Mouse (Mus musculus) neural tube, embryonic 13.5 days (tissue): ENCODE data around the gene Atp6v0a1. TPM values are rescaled to one million over a fixed set of nuclear protein-coding genes. Genes with fewer than 3 reads are reported as not detected.

ENCODE experiments used
- ATAC-seq: fragments of 200-750 bp; cut with Nextera tagmentation; 2 replicates; pipeline ENCODE4 v1.8.0; 2017; ENCODE audit warnings: low read depth, mild to moderate bottlenecking, moderate TSS enrichment, moderate library complexity
- H3K27ac ChIP-seq: fragments of 300-500 bp; sonication (generic); replicated peaks from 2 replicates; pipeline ENCODE4 v1.5.1; 2015; ENCODE audit warnings: moderate library complexity, mild to moderate bottlenecking, inconsistent platforms
- H3K27me3 ChIP-seq: fragments of 300-500 bp; sonication (generic); 2 replicates; pipeline ENCODE4 v1.6.1; 2015; ENCODE audit warnings: mild to moderate bottlenecking, inconsistent platforms
- H3K36me3 ChIP-seq: fragments of 300-500 bp; sonication (generic); 2 replicates; pipeline ENCODE4 v1.6.1; 2015; ENCODE audit warnings: mild to moderate bottlenecking, inconsistent platforms
- H3K4me1 ChIP-seq: fragments of 300-500 bp; sonication (generic); replicated peaks from 2 replicates; pipeline ENCODE4 v1.6.1; 2015; ENCODE audit warnings: inconsistent platforms
- H3K4me2 ChIP-seq: fragments of 300-500 bp; sonication (generic); 2 replicates; pipeline ENCODE4 v1.6.1; 2015; ENCODE audit warnings: inconsistent platforms, mild to moderate bottlenecking, moderate library complexity
- H3K4me3 ChIP-seq: fragments of 300-500 bp; sonication (generic); 2 replicates; pipeline ENCODE4 v1.5.1; 2015; ENCODE audit warnings: mild to moderate bottlenecking, inconsistent platforms
- H3K9ac ChIP-seq: fragments of 300-500 bp; sonication (generic); 2 replicates; pipeline ENCODE4 v1.6.1; 2015; ENCODE audit warnings: moderate library complexity, mild to moderate bottlenecking, inconsistent platforms
- H3K9me3 ChIP-seq: fragments of 300-500 bp; sonication (generic); 2 replicates; pipeline ENCODE4 v1.6.1; 2016; ENCODE audit warnings: inconsistent platforms
- WGBS: fragments of 180-500 bp; shearing (Covaris S2); methylation state at CpG from one replicate; pipeline ENCODE4 v1.1.7; 2015; 5-methylcytosine and 5-hydroxymethylcytosine counted together
- polyA plus RNA-seq: library from polyadenylated mRNA; unstranded; fragments of >200 nt; fragmentation: Nextera tagmentation; extraction: Ambion mirVana; gene quantifications from 2 replicates; pipeline ENCODE4 v1.2.1, GENCODE M21; 2015

The Atp6v0a1 gene
- polyA plus RNA-seq: 111 and 121 TPM in 2 replicates

- Histone ChIP-seq H3K9me3 (no peaks in the 10 kb centered on the region), H3K27me3 (peaks cover 4% of the 10 kb centered on the region; the same call in 1 of the 2 replicates), H3K36me3 (peaks cover 17% of the 10 kb centered on the region), H3K4me1 (peaks cover 37% of the 10 kb centered on the region), H3K9ac (peak within 1 kb of the TSS; percentile 92), H3K4me2 (peak within 1 kb of the TSS; percentile 64), H3K27ac (peak within 1 kb of the TSS; percentile 94), H3K4me3 (peak within 1 kb of the TSS; percentile 77)
- ATAC-seq: peak; percentile 100
- WGBS: under 1% methylated on average over 44 of the region's 44 CpGs
Observed at GRCm38 (mm10) chr11:101009046-101009887, at the start of gene Atp6v0a1. TSS of gene Atp6v0a1 (plus strand) at chr11:101009452.

GRCm38 (mm10) chr11:100959464-100959810 is 49.8 kb upstream of the Atp6v0a1 start:
- Histone ChIP-seq H3K27ac (no peak overlapping the region), H3K27me3 (peaks cover 37% of the 10 kb centered on the region), H3K4me2 (peak overlapping the region; percentile 50), H3K9ac (no peak overlapping the region), H3K9me3 (no peaks in the 10 kb centered on the region), H3K4me3 (peak overlapping the region; percentile 26; the same call in 1 of the 2 replicates), H3K4me1 (peaks cover 18% of the 10 kb centered on the region), H3K36me3 (no peaks in the 10 kb centered on the region)
- ATAC-seq: no peak
- WGBS: 4% methylated on average over 14 of the region's 14 CpGs

GRCm38 (mm10) chr11:100959826-100960225 is 49.4 kb upstream of the Atp6v0a1 start:
- Histone ChIP-seq H3K27me3 (peaks cover 41% of the 10 kb centered on the region), H3K4me2 (peak overlapping the region; percentile 50; the same call in 1 of the 2 replicates), H3K36me3 (no peaks in the 10 kb centered on the region), H3K9me3 (no peaks in the 10 kb centered on the region), H3K4me1 (peaks cover 18% of the 10 kb centered on the region), H3K27ac (no peak overlapping the region), H3K4me3 (no peak overlapping the region), H3K9ac (no peak overlapping the region)
- ATAC-seq: no peak
- 35% methylated on average over 3 of the region's 3 CpGs for WGBS

GRCm38 (mm10) chr11:100960540-100960939 is 48.7 kb upstream of the Atp6v0a1 start:
- WGBS: 9% methylated on average over 6 of the region's 6 CpGs
- H3K27me3 ChIP-seq: peaks cover 48% of the 10 kb centered on the region
- H3K9ac ChIP-seq: peak overlapping the region; percentile 31; the same call in 1 of the 2 replicates

GRCm38 (mm10) chr11:100962371-100962911 is 46.8 kb upstream of the Atp6v0a1 start:
- no peak overlapping the region for H3K4me2 ChIP-seq
- H3K27me3 ChIP-seq: peaks cover 66% of the 10 kb centered on the region
- no peak overlapping the region for H3K4me3 ChIP-seq
- H3K27ac ChIP-seq: no peak overlapping the region
- no peak for ATAC-seq
- no peaks in the 10 kb centered on the region for H3K36me3 ChIP-seq
- H3K9ac ChIP-seq: 0 out of 2 replicates have a peak overlapping the region, but pooled peaks have one; percentile 8
- peaks cover 18% of the 10 kb centered on the region for H3K4me1 ChIP-seq
- H3K9me3 ChIP-seq: no peaks in the 10 kb centered on the region
- WGBS: 65% methylated on average over 9 of the region's 9 CpGs

More at GRCm38 (mm10) chr11:100960540-100960939, 48.7 kb upstream of the Atp6v0a1 start:
- no peaks in the 10 kb centered on the region for H3K36me3 ChIP-seq
- no peak overlapping the region for H3K4me3 ChIP-seq
- H3K4me1 ChIP-seq: peaks cover 18% of the 10 kb centered on the region
- H3K9me3 ChIP-seq: no peaks in the 10 kb centered on the region
- no peak overlapping the region for H3K27ac ChIP-seq
- H3K4me2 ChIP-seq: peak overlapping the region; percentile 30
- ATAC-seq: peak; percentile 85

- H3K27me3 ChIP-seq: peaks cover 66% of the 10 kb centered on the region
- WGBS: 78% methylated on average over 9 of the region's 9 CpGs
Observed at GRCm38 (mm10) chr11:100963647-100964046, 45.6 kb upstream of the Atp6v0a1 start.

GRCm38 (mm10) chr11:100964180-100964579 is 45.1 kb upstream of the Atp6v0a1 start:
- Histone ChIP-seq H3K27me3 (peaks cover 66% of the 10 kb centered on the region), H3K9me3 (no peaks in the 10 kb centered on the region), H3K4me2 (no peak overlapping the region), H3K27ac (no peak overlapping the region), H3K9ac (no peak overlapping the region), H3K36me3 (no peaks in the 10 kb centered on the region), H3K4me3 (no peak overlapping the region), H3K4me1 (peaks cover 11% of the 10 kb centered on the region)
- WGBS: 85% methylated on average over 7 of the region's 7 CpGs
- ATAC-seq: no peak

More at GRCm38 (mm10) chr11:100963647-100964046, 45.6 kb upstream of the Atp6v0a1 start:
- ATAC-seq: no peak
- Histone ChIP-seq H3K9ac (no peak overlapping the region), H3K9me3 (no peaks in the 10 kb centered on the region), H3K4me1 (peaks cover 14% of the 10 kb centered on the region), H3K4me3 (no peak overlapping the region), H3K36me3 (no peaks in the 10 kb centered on the region), H3K4me2 (no peak overlapping the region), H3K27ac (no peak overlapping the region)

- WGBS: 78% methylated on average over 6 of the region's 6 CpGs
- H3K27ac ChIP-seq: no peak overlapping the region
- H3K4me1 ChIP-seq: peaks cover 16% of the 10 kb centered on the region
- no peak for ATAC-seq
- H3K4me3 ChIP-seq: no peak overlapping the region
- H3K9ac ChIP-seq: no peak overlapping the region
- H3K4me2 ChIP-seq: no peak overlapping the region
- H3K36me3 ChIP-seq: no peaks in the 10 kb centered on the region
- H3K27me3 ChIP-seq: peaks cover 67% of the 10 kb centered on the region
- no peaks in the 10 kb centered on the region for H3K9me3 ChIP-seq
Observed at GRCm38 (mm10) chr11:100964901-100965542, 44.2 kb upstream of the Atp6v0a1 start.

GRCm38 (mm10) chr11:100965760-100966159 is 43.5 kb upstream of the Atp6v0a1 start:
- ATAC-seq: no peak
- peaks cover 68% of the 10 kb centered on the region for H3K27me3 ChIP-seq
- H3K4me1 ChIP-seq: peaks cover 16% of the 10 kb centered on the region
- H3K4me3 ChIP-seq: no peak overlapping the region
- no peaks in the 10 kb centered on the region for H3K9me3 ChIP-seq
- 81% methylated on average over 6 of the region's 6 CpGs for WGBS
- no peak overlapping the region for H3K9ac ChIP-seq
- H3K4me2 ChIP-seq: no peak overlapping the region
- no peak overlapping the region for H3K27ac ChIP-seq
- no peaks in the 10 kb centered on the region for H3K36me3 ChIP-seq

- Histone ChIP-seq H3K27me3 (peaks cover 82% of the 10 kb centered on the region), H3K4me1 (peaks cover 16% of the 10 kb centered on the region), H3K4me2 (0 out of 2 replicates have a peak overlapping the region, but pooled peaks have one; percentile 53), H3K9me3 (no peaks in the 10 kb centered on the region), H3K36me3 (no peaks in the 10 kb centered on the region), H3K27ac (no peak overlapping the region), H3K9ac (no peak overlapping the region), H3K4me3 (no peak overlapping the region)
- no peak for ATAC-seq
- 66% methylated on average over 5 of the region's 5 CpGs for WGBS
Observed at GRCm38 (mm10) chr11:100967376-100967775, 41.9 kb upstream of the Atp6v0a1 start.

GRCm38 (mm10) chr11:100967881-100968420 is 41.3 kb upstream of the Atp6v0a1 start:
- Histone ChIP-seq H3K27me3 (peaks cover 86% of the 10 kb centered on the region), H3K9ac (no peak overlapping the region), H3K9me3 (no peaks in the 10 kb centered on the region), H3K4me3 (0 out of 2 replicates have a peak overlapping the region, but pooled peaks have one; percentile 42), H3K36me3 (no peaks in the 10 kb centered on the region), H3K4me1 (peaks cover 16% of the 10 kb centered on the region), H3K4me2 (peak overlapping the region; percentile 53), H3K27ac (no peak overlapping the region)
- no peak for ATAC-seq
- WGBS: 81% methylated on average over 5 of the region's 5 CpGs
